Mouse (Mus musculus) midbrain, embryonic 14.5 days (tissue): ENCODE data around the gene Cox19. TPM values are rescaled to one million over a fixed set of nuclear protein-coding genes. Genes with fewer than 3 reads are reported as not detected.

Experiments used
- ATAC-seq: fragments of 200-750 bp; cut with Nextera tagmentation; 2 replicates; pipeline ENCODE4 v1.8.0; 2017; ENCODE audit warnings: moderate number of reproducible peaks, moderate library complexity; ENCODE audit not compliant: low FRiP score, low TSS enrichment
- DNase-seq: peaks from one replicate; pipeline ENCODE4 v3.0.0-alpha.2; 2015
- H3K27ac ChIP-seq: fragments of 300-500 bp; sonication (generic); replicated peaks from 2 replicates; pipeline ENCODE4 v1.5.1; 2014; ENCODE audit warnings: mild to moderate bottlenecking, low read depth, low read length, moderate library complexity
- H3K27me3 ChIP-seq: fragments of 300-500 bp; sonication (generic); 2 replicates; pipeline ENCODE4 v1.6.1; 2014; ENCODE audit warnings: low read length, control low read depth, mixed read lengths; ENCODE audit not compliant: control insufficient read depth, insufficient read depth
- H3K36me3 ChIP-seq: fragments of 300-500 bp; sonication (generic); 2 replicates; pipeline ENCODE4 v1.6.1; 2014; ENCODE audit warnings: low read length, control low read depth; ENCODE audit not compliant: control insufficient read depth, insufficient read depth
- H3K4me1 ChIP-seq: fragments of 300-500 bp; sonication (generic); 2 replicates; pipeline ENCODE4 v1.6.1; 2014; ENCODE audit warnings: mild to moderate bottlenecking, antibody characterized with exemption, low read length, control low read depth; ENCODE audit not compliant: control insufficient read depth, insufficient read depth
- H3K4me2 ChIP-seq: fragments of 300-500 bp; sonication (generic); 2 replicates; pipeline ENCODE4 v1.6.1; 2014; ENCODE audit warnings: mild to moderate bottlenecking, low read length, moderate library complexity
- H3K4me3 ChIP-seq: fragments of 300-500 bp; sonication (generic); replicated peaks from 2 replicates; pipeline ENCODE4 v1.5.1; 2014; ENCODE audit warnings: low read depth, low read length
- H3K9ac ChIP-seq: fragments of 300-500 bp; sonication (generic); replicated peaks from 2 replicates; pipeline ENCODE4 v1.6.1; 2014; ENCODE audit warnings: mild to moderate bottlenecking, low read length, moderate library complexity
- H3K9me3 ChIP-seq: fragments of 300-500 bp; sonication (generic); 2 replicates; pipeline ENCODE4 v1.6.1; 2016; ENCODE audit warnings: low read length, control low read depth, mixed read lengths; ENCODE audit not compliant: control insufficient read depth
- WGBS: fragments of 180-500 bp; shearing (Covaris S2); extraction: QIAGEN DNeasy Blood & Tissue Kit; methylation state at CpG from one replicate; pipeline ENCODE4 v1.1.7; 2014; 5-methylcytosine and 5-hydroxymethylcytosine counted together
- polyA plus RNA-seq: library from polyadenylated mRNA; unstranded; fragments of >200 nt; fragmentation: Nextera tagmentation; extraction: Ambion mirVana; gene quantifications from 2 replicates; pipeline ENCODE4 v1.2.1, GENCODE M21; 2014

Gene Cox19
- polyA plus RNA-seq, 1 experiment from 2014 or later: 130 TPM

DNA sequence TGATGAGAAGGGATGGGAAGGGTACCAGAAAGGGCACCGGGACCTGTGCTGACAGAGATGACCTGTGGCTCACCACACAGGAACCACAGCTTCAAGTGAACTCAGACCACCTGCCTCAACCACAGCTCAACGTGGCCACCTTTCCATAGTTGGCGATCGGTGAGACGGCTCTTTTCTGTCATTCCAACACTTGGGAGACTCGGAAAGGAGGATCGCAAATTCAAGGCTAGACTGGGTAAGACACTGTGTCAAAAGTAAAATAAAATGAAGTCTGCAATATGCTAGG is 27.0 kb upstream of the Cox19 start:
- no peaks in the 10 kb centered on the region for H3K27me3 ChIP-seq
- ATAC-seq (no peak), DNase-seq (no peak)
- no peak overlapping the region for H3K4me3 ChIP-seq
- 0 out of 2 replicates have a peak, but pooled peaks cover 2% of the 10 kb centered on the region for H3K4me1 ChIP-seq
- H3K27ac ChIP-seq: no peak overlapping the region
- H3K36me3 ChIP-seq: no peaks in the 10 kb centered on the region
- WGBS: 93% methylated on average over 7 of the region's 7 CpGs
- H3K9me3 ChIP-seq: no peaks in the 10 kb centered on the region
- H3K9ac ChIP-seq: no peak overlapping the region
- H3K4me2 ChIP-seq: no peak overlapping the region

DNA sequence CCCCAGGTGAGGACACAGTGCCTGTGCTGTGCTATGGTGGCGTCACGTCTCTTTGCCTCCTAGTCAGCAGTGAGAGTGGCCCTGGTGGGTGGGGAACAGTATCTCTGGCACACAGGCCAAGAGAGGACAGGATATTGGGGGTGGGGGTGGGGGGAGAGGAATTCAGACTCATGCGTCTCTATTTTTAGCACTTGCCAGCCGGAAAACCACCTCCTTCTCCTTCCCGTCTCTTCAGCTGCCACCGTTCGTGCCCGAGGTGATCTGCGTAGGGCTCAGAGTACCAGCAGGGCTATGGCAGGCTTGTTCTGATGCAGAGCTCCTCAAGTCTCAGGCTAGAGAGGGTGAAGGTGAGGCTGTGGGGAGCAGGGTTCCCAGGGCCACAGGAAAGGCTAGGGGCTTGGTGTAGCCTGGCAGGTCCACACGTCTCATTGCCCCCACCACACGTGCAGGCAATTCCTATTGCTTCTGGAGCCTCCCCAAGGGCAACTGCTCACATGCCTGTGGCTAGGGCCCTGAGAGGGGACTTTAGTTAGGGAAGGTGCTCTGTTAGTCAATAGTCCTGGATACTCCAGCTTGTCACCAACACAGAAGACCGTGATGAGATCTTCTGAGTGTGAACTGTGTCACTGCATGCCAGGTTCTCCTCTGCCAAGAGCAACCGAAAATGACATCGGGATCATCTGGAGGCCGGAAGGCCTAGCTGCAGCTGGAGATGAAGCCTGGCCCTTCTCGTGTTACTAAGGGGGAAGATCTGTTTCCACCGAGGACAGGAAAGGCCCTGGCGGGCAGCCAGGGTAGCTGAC is 26.5 kb upstream of the Cox19 start, which contains the start of gene Gpr146:
Gene Gpr146 (plus strand): TSS at position 230 of the 803 bp plus-strand sequence.
- Histone ChIP-seq H3K9me3 (no peaks in the 10 kb centered on the region), H3K36me3 (no peaks in the 10 kb centered on the region), H3K27ac (no peak within 1 kb of the TSS), H3K9ac (no peak within 1 kb of the TSS; the same call in 1 of the 2 replicates), H3K4me2 (no peak within 1 kb of the TSS), H3K4me1 (peaks cover 4% of the 10 kb centered on the region), H3K4me3 (no peak within 1 kb of the TSS), H3K27me3 (no peaks in the 10 kb centered on the region)
- 87% methylated on average over 18 of the region's 18 CpGs for WGBS
- no peak for DNase-seq
- ATAC-seq: no peak

DNA sequence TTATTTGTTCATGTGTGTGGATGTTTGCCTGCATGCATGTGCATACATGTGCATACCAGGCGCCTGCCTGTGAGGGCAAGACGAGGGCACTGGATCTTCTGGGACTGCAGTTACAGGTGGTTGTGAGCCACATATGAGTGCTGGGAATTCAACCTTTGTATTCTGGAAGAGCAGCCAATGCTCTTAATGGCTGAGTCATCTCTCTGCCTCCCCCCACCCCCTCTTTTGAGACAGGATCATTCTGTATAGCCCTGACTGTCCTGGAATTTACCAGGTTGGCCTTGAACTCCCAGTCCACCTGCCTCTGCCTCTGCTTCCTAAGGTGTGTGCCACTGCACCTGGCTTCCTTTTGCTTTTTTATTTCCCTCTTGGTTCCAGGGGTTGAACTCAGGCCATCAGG is 23.6 kb upstream of the Cox19 start:
- H3K27me3 ChIP-seq: no peaks in the 10 kb centered on the region
- H3K9ac ChIP-seq: no peak overlapping the region
- no peak overlapping the region for H3K4me2 ChIP-seq
- H3K4me3 ChIP-seq: no peak overlapping the region
- H3K4me1 ChIP-seq: peaks cover 15% of the 10 kb centered on the region
- 82% methylated on average over 2 of the region's 2 CpGs for WGBS
- H3K27ac ChIP-seq: no peak overlapping the region
- H3K36me3 ChIP-seq: no peaks in the 10 kb centered on the region
- DNase-seq (no peak), ATAC-seq (no peak)
- no peaks in the 10 kb centered on the region for H3K9me3 ChIP-seq

DNA sequence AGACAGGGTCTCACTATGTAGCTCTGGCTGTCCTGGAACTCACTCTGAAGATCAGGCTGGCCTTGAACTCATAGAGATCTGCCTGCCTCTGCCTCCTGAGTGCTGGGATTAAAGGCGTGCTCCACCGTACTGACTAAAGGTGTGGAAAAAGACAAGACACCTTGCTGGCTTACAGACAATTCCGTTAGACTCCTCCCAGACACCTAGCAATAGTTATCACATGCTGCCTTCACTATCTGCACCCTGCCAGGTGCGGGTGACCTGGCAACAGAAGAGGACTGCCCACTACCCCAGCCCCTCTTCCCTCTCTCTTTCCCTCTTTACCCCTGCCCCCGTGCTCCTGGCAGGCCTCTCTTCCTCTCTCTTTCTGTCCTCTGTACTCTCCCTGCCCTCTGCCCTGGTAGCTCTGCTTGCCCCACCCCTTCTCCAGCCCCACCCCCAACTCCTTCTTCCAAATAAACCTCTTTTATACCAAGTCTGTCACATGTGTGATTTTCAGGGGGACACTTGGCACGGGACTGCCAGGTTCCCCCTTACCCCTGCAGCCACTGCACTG is 22.7 kb upstream of the Cox19 start:
- no peak for DNase-seq
- H3K4me1 ChIP-seq: peaks cover 15% of the 10 kb centered on the region
- H3K9me3 ChIP-seq: no peaks in the 10 kb centered on the region
- no peaks in the 10 kb centered on the region for H3K36me3 ChIP-seq
- no peak for ATAC-seq
- no peak overlapping the region for H3K27ac ChIP-seq
- H3K4me3 ChIP-seq: no peak overlapping the region
- WGBS: 82% methylated on average over 6 of the region's 6 CpGs
- H3K4me2 ChIP-seq: no peak overlapping the region
- no peak overlapping the region for H3K9ac ChIP-seq
- H3K27me3 ChIP-seq: no peaks in the 10 kb centered on the region

DNA sequence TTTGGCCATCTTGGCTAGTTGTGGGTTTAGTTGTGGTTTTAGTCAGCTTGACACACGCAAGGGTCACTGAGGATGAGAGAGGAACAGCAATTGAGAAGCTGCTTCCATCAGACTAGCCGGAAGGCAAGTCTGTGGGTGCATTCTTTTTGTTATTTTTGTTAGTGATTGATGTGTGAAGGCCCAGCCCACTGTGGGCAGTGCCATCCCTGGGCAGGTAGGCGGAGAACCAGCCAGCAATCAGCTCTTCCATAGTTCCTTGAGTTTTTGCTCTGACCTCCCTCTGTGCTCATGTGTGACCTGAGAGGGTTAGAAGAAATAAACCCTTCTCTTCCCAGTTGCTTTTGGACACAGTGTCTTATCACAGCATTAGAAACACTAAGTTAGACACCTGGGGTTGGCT is 21.9 kb upstream of the Cox19 start:
- Histone ChIP-seq H3K4me3 (no peak overlapping the region), H3K9me3 (no peaks in the 10 kb centered on the region), H3K27me3 (no peaks in the 10 kb centered on the region), H3K9ac (no peak overlapping the region), H3K4me1 (peaks cover 15% of the 10 kb centered on the region), H3K27ac (no peak overlapping the region), H3K36me3 (no peaks in the 10 kb centered on the region), H3K4me2 (no peak overlapping the region)
- DNase-seq: no peak
- ATAC-seq: no peak
- 79% methylated on average over 3 of the region's 3 CpGs for WGBS

DNA sequence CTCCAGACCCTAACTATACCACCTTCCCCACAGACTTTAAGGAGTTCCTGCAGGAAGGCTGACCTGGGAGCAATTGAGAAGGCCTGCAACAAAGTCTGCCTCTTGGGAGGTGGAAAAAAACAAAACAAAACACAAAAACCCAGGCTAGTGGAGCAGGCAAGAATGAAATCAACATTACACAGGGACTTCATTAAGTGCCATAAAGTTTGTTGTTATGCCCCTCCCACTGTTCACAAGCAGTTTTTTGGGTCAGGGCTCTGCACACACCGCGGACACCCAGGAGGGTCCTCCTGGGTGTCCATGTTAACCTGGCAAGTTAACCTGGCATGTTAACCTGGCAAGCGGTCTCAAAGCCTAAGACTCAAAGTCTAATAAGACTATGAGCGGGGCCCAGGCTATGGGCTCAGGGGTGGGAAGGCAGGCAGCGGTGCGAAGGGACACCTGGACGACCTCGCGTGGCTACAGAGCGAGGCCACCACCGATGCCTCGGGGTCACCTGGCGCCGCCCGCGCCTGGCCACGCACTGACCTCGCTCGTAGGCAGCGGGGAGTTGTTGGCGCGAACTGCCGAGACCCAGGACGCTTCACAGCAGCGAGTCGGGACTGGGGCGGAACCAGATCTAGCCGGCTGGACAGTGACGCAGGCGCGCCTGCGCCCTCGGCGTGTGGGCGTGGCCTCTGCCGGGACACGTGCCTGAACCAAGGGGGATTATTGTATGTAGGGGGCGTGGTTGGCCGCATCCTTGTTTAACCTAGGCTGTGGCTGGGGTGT is 20.6 kb upstream of the Cox19 start:
- ATAC-seq (peak; percentile 94), DNase-seq (peak; percentile 96)
- H3K27me3 ChIP-seq: no peaks in the 10 kb centered on the region
- 2% methylated on average over 39 of the region's 39 CpGs for WGBS
- no peaks in the 10 kb centered on the region for H3K36me3 ChIP-seq
- H3K9me3 ChIP-seq: no peaks in the 10 kb centered on the region
- peak overlapping the region; percentile 61 for H3K4me3 ChIP-seq
- H3K27ac ChIP-seq: peak overlapping the region; percentile 80
- H3K9ac ChIP-seq: peak overlapping the region; percentile 88
- H3K4me1 ChIP-seq: peaks cover 15% of the 10 kb centered on the region
- H3K4me2 ChIP-seq: peak overlapping the region; percentile 87

DNA sequence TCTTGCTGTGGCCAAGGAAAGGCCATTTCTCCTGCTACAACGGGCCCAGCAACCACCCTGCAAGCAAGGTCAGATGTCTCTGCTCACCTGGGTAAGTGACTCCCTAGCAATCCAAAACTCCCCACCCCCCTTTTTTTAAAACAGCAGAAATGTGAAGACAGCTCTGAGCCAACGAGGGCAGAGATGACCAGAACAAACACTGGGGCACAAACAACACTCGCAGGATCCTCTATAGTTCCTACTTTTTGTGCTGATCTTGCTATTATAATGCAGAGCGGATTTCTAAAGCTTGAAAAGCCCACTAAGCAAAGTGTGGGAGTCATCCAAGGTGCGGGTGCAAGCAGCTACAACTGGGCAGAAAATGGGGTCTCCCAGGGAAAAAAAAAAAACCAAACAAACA is 19.9 kb upstream of the Cox19 start:
- H3K4me2 ChIP-seq: peak overlapping the region; percentile 87
- H3K27me3 ChIP-seq: no peaks in the 10 kb centered on the region
- DNase-seq: no peak
- WGBS: 59% methylated on average over 5 of the region's 5 CpGs
- H3K4me1 ChIP-seq: peaks cover 15% of the 10 kb centered on the region
- no peak for ATAC-seq
- peak overlapping the region; percentile 61; the same call in 1 of the 2 replicates for H3K4me3 ChIP-seq
- no peaks in the 10 kb centered on the region for H3K36me3 ChIP-seq
- H3K27ac ChIP-seq: no peak overlapping the region
- peak overlapping the region; percentile 88; the same call in 1 of the 2 replicates for H3K9ac ChIP-seq
- H3K9me3 ChIP-seq: no peaks in the 10 kb centered on the region

DNA sequence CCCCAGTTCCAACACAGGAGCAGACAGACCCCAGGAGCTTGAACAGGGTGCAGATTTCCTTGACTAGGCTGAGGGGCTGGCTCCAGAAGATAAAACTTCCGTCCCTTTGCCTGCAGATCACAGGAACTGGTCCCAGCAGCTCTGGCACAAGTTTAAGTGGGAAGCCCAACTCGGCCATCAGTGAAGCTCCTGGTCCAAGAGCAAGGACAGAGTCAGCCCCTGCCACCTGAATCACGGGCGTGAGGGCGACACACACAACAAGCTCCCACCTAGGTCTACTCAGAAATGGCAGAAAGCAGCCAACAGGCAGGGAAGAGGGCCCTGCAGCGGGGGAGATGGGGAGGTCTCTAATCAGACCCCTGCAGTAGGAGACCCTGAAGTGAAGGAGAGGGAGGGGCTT is 19.1 kb upstream of the Cox19 start:
- Histone ChIP-seq H3K4me2 (no peak overlapping the region), H3K9me3 (no peaks in the 10 kb centered on the region), H3K4me1 (peaks cover 15% of the 10 kb centered on the region), H3K36me3 (no peaks in the 10 kb centered on the region), H3K27me3 (no peaks in the 10 kb centered on the region), H3K9ac (no peak overlapping the region), H3K27ac (no peak overlapping the region), H3K4me3 (no peak overlapping the region)
- 87% methylated on average over 6 of the region's 6 CpGs for WGBS
- DNase-seq (no peak), ATAC-seq (no peak)
